8 mouse cellular contexts compared by ENCODE assay signal in genomic region chr1:165460360-165460800, GRCm38 (mm10). TPM values are rescaled to one million over a fixed set of nuclear protein-coding genes. Genes with fewer than 3 reads are reported as not detected.
DNase-seq lines count a peak whose midpoint lies in the region; ATAC-seq and TF ChIP-seq lines count a peak whose summit lies in the region.

TSS of gene Dcaf6 (minus strand) at chr1:165460475.
TSS of gene Mpc2 (plus strand) at chr1:165460637.

- H3K4me2 ChIP-seq in embryonic facial prominence, embryonic 13.5 days: peak within 1 kb of the TSS; percentile 63
- peak within 1 kb of the TSS; percentile 75 for H3K4me2 ChIP-seq in limb, embryonic 12.5 days
- peak within 1 kb of the TSS; percentile 93 for H3K4me2 ChIP-seq in midbrain, embryonic 15.5 days

- WGBS in embryonic facial prominence, embryonic 13.5 days: 0% methylated on average over 32 of the region's 37 CpGs
- WGBS in kidney, adult 2 months: under 1% methylated on average over 37 of the region's 37 CpGs
- WGBS in limb, embryonic 12.5 days: under 1% methylated on average over 27 of the region's 37 CpGs
- WGBS in midbrain, embryonic 15.5 days: under 1% methylated on average over 35 of the region's 37 CpGs
- under 1% methylated on average over 37 of the region's 37 CpGs for WGBS in spleen, adult 2 months

- no peaks in the 10 kb centered on the region for H3K27me3 ChIP-seq in embryonic facial prominence, embryonic 13.5 days
- no peaks in the 10 kb centered on the region for H3K27me3 ChIP-seq in kidney, adult 2 months (replicated peaks; ENCODE audit: control insufficient read depth, insufficient read depth, low read length)
- no peaks in the 10 kb centered on the region for H3K27me3 ChIP-seq in limb, embryonic 12.5 days
- no peaks in the 10 kb centered on the region for H3K27me3 ChIP-seq in midbrain, embryonic 15.5 days (replicated peaks)
- no peaks in the 10 kb centered on the region for H3K27me3 ChIP-seq in spleen, adult 2 months (ENCODE audit: control insufficient read depth, insufficient read depth, low read length)

- peak; percentile 93 for ATAC-seq in embryonic facial prominence, embryonic 13.5 days (ENCODE audit: insufficient number of reproducible peaks, insufficient read depth, low FRiP score, low TSS enrichment, low read depth)
- ATAC-seq in limb, embryonic 12.5 days (ENCODE audit: insufficient number of reproducible peaks, insufficient read depth, low FRiP score, low TSS enrichment, low read depth): peak; percentile 93
- ATAC-seq in midbrain, embryonic 15.5 days (replicated peaks): peak; percentile 96

- peak within 1 kb of the TSS; percentile 94 for H3K4me3 ChIP-seq in embryonic facial prominence, embryonic 13.5 days
- peak within 1 kb of the TSS; percentile 89 for H3K4me3 ChIP-seq in kidney, adult 2 months (ENCODE audit: insufficient read depth, low read depth, low read length)
- H3K4me3 ChIP-seq in limb, embryonic 12.5 days (replicated peaks): peak within 1 kb of the TSS; percentile 91
- peak within 1 kb of the TSS; percentile 97 for H3K4me3 ChIP-seq in midbrain, embryonic 15.5 days
- H3K4me3 ChIP-seq in spleen, adult 2 months (ENCODE audit: extremely low read depth, insufficient read depth, insufficient read length): peak within 1 kb of the TSS; percentile 84

- peak; percentile 98 for DNase-seq in 3134 (ENCODE audit: extremely low read depth, insufficient read length, low spot score)
- DNase-seq in adrenal gland, postnatal 36 days: peak; percentile 100
- peak; percentile 98 to 100 for DNase-seq in heart, adult 18-20 months
- peak; percentile 99 for DNase-seq in kidney, adult 2 months
- peak; percentile 96 to 100 for DNase-seq in spleen, adult 2 months (ENCODE audit: low read depth in 1 of 2, low spot score in 2 of 2)

- no peaks in the 10 kb centered on the region for H3K9me3 ChIP-seq in embryonic facial prominence, embryonic 13.5 days
- no peaks in the 10 kb centered on the region for H3K9me3 ChIP-seq in limb, embryonic 12.5 days
- H3K9me3 ChIP-seq in midbrain, embryonic 15.5 days: no peaks in the 10 kb centered on the region

- TF ChIP-seq POLR2A in kidney, adult 2 months (IDR thresholded peaks at IDR 0.05; ENCODE audit: low read depth, low read length): peak; percentile 65
- peak; percentile 61 for TF ChIP-seq POLR2A in spleen, adult 2 months (IDR thresholded peaks at IDR 0.05; ENCODE audit: low read depth, low read length)

- H3K27ac ChIP-seq in embryonic facial prominence, embryonic 13.5 days: peak within 1 kb of the TSS; percentile 92
- H3K27ac ChIP-seq in kidney, adult 2 months (ENCODE audit: insufficient read depth, low read depth, low read length): peak within 1 kb of the TSS; percentile 100
- H3K27ac ChIP-seq in limb, embryonic 12.5 days: peak within 1 kb of the TSS; percentile 93
- peak within 1 kb of the TSS; percentile 98 for H3K27ac ChIP-seq in midbrain, embryonic 15.5 days
- peak within 1 kb of the TSS; percentile 99 for H3K27ac ChIP-seq in spleen, adult 2 months (ENCODE audit: insufficient read depth, low read length)

- peak; percentile 32 for TF ChIP-seq CTCF in kidney, adult 2 months (conservative IDR thresholded peaks at IDR 0.05; ENCODE audit: insufficient read depth, insufficient read length, low read depth, low read length)
- TF ChIP-seq CTCF in spleen, adult 2 months (IDR thresholded peaks at IDR 0.05; ENCODE audit: extremely low read depth, insufficient read depth, insufficient read length, insufficient replicate concordance): no peak

- H3K9ac ChIP-seq in embryonic facial prominence, embryonic 13.5 days: peak within 1 kb of the TSS; percentile 86
- peak within 1 kb of the TSS; percentile 82 for H3K9ac ChIP-seq in limb, embryonic 12.5 days (replicated peaks)
- peak within 1 kb of the TSS; percentile 75 for H3K9ac ChIP-seq in midbrain, embryonic 15.5 days

- H3K36me3 ChIP-seq in embryonic facial prominence, embryonic 13.5 days: no peaks in the 10 kb centered on the region
- H3K36me3 ChIP-seq in kidney, adult 2 months (ENCODE audit: control insufficient read depth, insufficient read depth, low read length): no peaks in the 10 kb centered on the region
- no peaks in the 10 kb centered on the region for H3K36me3 ChIP-seq in limb, embryonic 12.5 days
- no peaks in the 10 kb centered on the region for H3K36me3 ChIP-seq in midbrain, embryonic 15.5 days (replicated peaks)
- no peaks in the 10 kb centered on the region for H3K36me3 ChIP-seq in spleen, adult 2 months (ENCODE audit: control insufficient read depth, insufficient read depth, low read length)

- H3K4me1 ChIP-seq in embryonic facial prominence, embryonic 13.5 days: peaks cover 13% of the 10 kb centered on the region
- H3K4me1 ChIP-seq in kidney, adult 2 months (ENCODE audit: control insufficient read depth, insufficient read depth, low read length): no peaks in the 10 kb centered on the region
- H3K4me1 ChIP-seq in limb, embryonic 12.5 days (replicated peaks): peaks cover 8% of the 10 kb centered on the region; the same call in 1 of the 2 replicates
- peaks cover 20% of the 10 kb centered on the region for H3K4me1 ChIP-seq in midbrain, embryonic 15.5 days
- H3K4me1 ChIP-seq in spleen, adult 2 months (ENCODE audit: control insufficient read depth, insufficient read depth, insufficient read length): no peaks in the 10 kb centered on the region

RNA-seq across cellular contexts. Expression of gene Dcaf6, which starts in this region (rescaled TPM):
- 10 to 100 TPM; 32.0 to 35.0 TPM for total RNA-seq in adrenal gland, postnatal 36 days (2021)
- 13.5 and 13.8 TPM in 2 replicates for polyA plus RNA-seq in embryonic facial prominence, embryonic 13.5 days (2015; fragmentation: Nextera tagmentation; extraction: Ambion mirVana)
- total RNA-seq in heart, adult 18-20 months (2021): 100 to 1,000 TPM in 1 of 2 experiments, 10 to 100 TPM in 1; 86.1 to 101 TPM
- 24.3 and 24.7 TPM in 2 replicates for polyA plus RNA-seq in kidney, adult 2 months (2012; rRNA removed)
- 11.4 and 12.2 TPM in 2 replicates for polyA plus RNA-seq in limb, embryonic 12.5 days (2016; fragmentation: Nextera tagmentation; extraction: Ambion mirVana)
- polyA plus RNA-seq in midbrain, embryonic 15.5 days (2015; fragmentation: Nextera tagmentation; extraction: Ambion mirVana): 15.4 and 16.7 TPM in 2 replicates
- polyA plus RNA-seq in spleen, adult 2 months (2012; rRNA removed): 9.7 and 10.4 TPM in 2 replicates

RNA-seq across cellular contexts. Expression of gene Mpc2, which starts in this region (rescaled TPM):
- total RNA-seq in adrenal gland, postnatal 36 days (2021): 100 to 1,000 TPM; 264 to 303 TPM
- 139 and 143 TPM in 2 replicates for polyA plus RNA-seq in embryonic facial prominence, embryonic 13.5 days (2015; fragmentation: Nextera tagmentation; extraction: Ambion mirVana)
- total RNA-seq in heart, adult 18-20 months (2021): 100 to 1,000 TPM; 621 to 662 TPM
- 277 and 335 TPM in 2 replicates for polyA plus RNA-seq in kidney, adult 2 months (2012; rRNA removed)
- 118 and 122 TPM in 2 replicates for polyA plus RNA-seq in limb, embryonic 12.5 days (2016; fragmentation: Nextera tagmentation; extraction: Ambion mirVana)
- polyA plus RNA-seq in midbrain, embryonic 15.5 days (2015; fragmentation: Nextera tagmentation; extraction: Ambion mirVana): 175 and 185 TPM in 2 replicates
- 21.6 and 28.6 TPM in 2 replicates for polyA plus RNA-seq in spleen, adult 2 months (2012; rRNA removed)

Comparison
In these comparisons a context has a peak if more than half of its experiments do, and no peak if none do; other contexts are left out.
1. Peak in every context shown above with its lines: DNase-seq, ATAC-seq, H3K4me3 ChIP-seq and H3K27ac ChIP-seq.